Mouse (Mus musculus): ENCODE measurements around the gene Kcnj11. TPM values are rescaled to one million over a fixed set of nuclear protein-coding genes. Genes with fewer than 3 reads are reported as not detected.

The Kcnj11 gene
- polyA plus RNA-seq, 1 experiment from 2014 or later: 3.2 TPM

DNA sequence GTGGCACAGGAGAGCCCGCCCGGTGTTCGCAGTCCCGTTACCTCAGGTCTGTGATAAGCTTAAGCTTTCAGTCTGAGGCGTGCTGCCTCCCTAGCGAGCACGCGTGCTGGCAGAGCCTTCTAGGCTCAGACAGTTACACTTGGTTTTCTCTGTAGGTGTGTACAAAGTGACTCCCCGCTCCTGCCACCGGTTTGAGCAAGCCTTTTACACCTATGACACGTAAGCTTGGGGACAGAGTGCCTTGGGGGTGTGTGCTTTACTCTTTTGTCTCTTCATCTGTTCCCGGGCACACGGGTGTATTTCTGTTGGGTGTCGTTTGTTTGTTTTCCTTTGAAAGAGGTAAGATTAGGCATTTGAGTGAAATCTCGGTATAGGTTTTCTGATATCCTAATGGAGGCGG, 39.0 kb downstream of the Kcnj11 start:
- H3K27ac ChIP-seq: no peak overlapping the region
- H3K4me3 ChIP-seq: no peak overlapping the region
- DNase-seq (ENCODE audit: low spot score): no peak
- 0 out of 2 replicates have a peak, but pooled peaks cover 6% of the 10 kb centered on the region for H3K4me1 ChIP-seq
- peaks cover 94% of the 10 kb centered on the region for H3K36me3 ChIP-seq
- WGBS: 92% methylated on average over 16 of the region's 16 CpGs
- no peaks in the 10 kb centered on the region for H3K27me3 ChIP-seq (ENCODE audit: insufficient read depth, poor library complexity, severe bottlenecking)
- H3K9me3 ChIP-seq: no peaks in the 10 kb centered on the region

DNA sequence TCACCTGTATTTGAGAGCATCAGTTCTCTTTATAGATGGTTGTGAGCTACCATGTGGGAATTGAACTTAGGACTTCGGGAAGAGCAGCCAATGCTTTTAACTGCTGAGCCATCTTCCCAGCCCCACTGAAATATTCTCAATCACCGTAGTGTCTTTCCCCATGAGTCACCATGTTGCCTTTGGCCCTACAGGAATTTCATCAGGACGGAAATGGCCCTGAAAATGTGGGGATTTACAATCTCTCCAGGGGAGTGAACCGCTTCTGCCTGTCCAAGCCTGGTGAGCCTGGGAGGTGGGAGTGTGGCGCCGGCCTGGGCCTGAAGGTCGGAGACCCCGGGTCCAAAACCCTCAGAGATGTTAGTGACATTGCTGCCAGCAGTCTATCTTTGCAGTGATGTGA, 39.9 kb downstream of the Kcnj11 start:
- Histone ChIP-seq H3K9me3 (no peaks in the 10 kb centered on the region), H3K27ac (no peak overlapping the region), H3K36me3 (peaks cover 92% of the 10 kb centered on the region), H3K27me3 (ENCODE audit: insufficient read depth, poor library complexity, severe bottlenecking) (no peaks in the 10 kb centered on the region), H3K4me3 (no peak overlapping the region), H3K4me1 (0 out of 2 replicates have a peak, but pooled peaks cover 3% of the 10 kb centered on the region)
- 94% methylated on average over 8 of the region's 8 CpGs for WGBS
- no peak for DNase-seq (ENCODE audit: low spot score)

DNA sequence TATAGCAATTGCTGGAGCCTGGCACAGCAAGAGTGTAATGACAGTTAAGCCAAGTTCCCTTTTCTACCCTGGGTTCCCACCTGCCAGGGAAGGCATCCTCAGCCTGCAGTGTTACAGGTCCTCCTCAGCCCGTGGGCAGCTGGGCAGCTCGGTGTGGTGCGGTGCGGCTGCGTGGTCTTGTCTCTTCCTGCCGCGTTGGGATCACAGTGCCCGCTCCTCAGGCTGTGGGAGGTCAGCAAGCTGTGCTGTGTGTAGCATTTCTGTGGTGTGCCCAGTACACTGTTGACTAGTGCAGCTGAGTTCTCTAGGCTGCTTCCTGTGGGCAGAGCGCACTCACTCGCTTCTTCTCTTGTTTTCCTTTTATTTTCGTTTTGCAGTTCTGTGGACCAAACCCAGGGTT, 41.7 kb downstream of the Kcnj11 start:
- Histone ChIP-seq H3K9me3 (no peaks in the 10 kb centered on the region), H3K4me3 (no peak overlapping the region), H3K36me3 (peaks cover 93% of the 10 kb centered on the region), H3K27ac (no peak overlapping the region), H3K4me1 (0 out of 2 replicates have a peak, but pooled peaks cover 3% of the 10 kb centered on the region), H3K27me3 (ENCODE audit: insufficient read depth, poor library complexity, severe bottlenecking) (no peaks in the 10 kb centered on the region)
- no peak for DNase-seq (ENCODE audit: low spot score)
- 90% methylated on average over 11 of the region's 11 CpGs for WGBS

DNA sequence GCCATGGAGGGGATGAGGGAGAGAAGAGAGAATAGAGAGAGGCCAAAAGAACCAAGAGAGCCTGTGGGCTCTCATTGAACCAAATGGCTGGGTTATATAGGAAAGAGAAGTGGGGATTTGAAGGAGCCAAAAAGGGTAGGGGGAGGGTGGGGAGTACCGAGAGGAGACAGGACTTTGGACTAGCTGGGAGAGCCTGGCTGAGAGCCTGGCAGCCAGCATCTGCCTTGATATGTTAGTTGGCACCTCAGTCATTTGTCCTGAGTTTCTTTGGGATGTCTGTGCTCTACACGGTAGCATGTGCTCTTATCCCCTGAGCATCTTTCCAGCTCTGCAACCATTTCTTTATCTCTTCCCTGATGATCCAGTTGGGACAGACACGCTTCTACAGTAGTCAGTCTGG, 47.0 kb downstream of the Kcnj11 start:
- Histone ChIP-seq H3K9me3 (no peaks in the 10 kb centered on the region), H3K36me3 (peaks cover 87% of the 10 kb centered on the region), H3K4me1 (no peaks in the 10 kb centered on the region), H3K27me3 (ENCODE audit: insufficient read depth, poor library complexity, severe bottlenecking) (no peaks in the 10 kb centered on the region), H3K27ac (no peak overlapping the region), H3K4me3 (no peak overlapping the region)
- WGBS: 93% methylated on average over 3 of the region's 3 CpGs
- no peak for DNase-seq (ENCODE audit: low spot score)

DNA sequence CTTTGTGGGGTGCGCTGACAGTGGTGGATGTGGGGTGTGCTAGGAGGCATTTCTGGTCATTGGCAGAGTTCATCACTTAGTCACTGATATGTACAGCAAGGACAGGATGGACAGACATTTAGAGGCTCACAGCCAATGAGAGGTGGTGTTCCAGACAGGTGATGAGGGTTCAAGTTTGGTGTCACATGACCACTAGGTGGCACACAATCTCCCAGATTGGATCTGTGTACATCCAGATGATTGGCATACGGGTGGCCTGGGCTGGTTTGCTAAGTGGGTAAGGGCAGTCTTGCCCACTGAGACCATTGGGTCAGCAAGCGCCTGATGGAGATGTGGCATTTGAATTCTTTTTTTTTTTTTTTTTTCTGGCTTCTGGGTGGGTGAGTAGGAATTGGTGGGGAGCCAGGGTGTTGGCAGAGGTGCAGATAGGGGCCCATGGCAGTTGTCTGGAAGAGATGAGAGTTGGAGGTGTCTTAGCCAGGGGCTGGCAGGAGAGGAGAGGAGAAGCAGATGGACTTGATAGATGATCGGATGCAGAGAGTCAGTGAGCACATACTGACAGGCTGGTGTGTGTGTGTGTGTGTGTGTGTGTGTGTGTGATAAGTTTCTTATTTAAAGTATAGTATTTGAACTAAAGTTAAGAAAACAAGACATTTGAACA, 48.3 kb downstream of the Kcnj11 start:
- Histone ChIP-seq H3K27ac (no peak overlapping the region), H3K27me3 (ENCODE audit: insufficient read depth, poor library complexity, severe bottlenecking) (no peaks in the 10 kb centered on the region), H3K4me1 (no peaks in the 10 kb centered on the region), H3K36me3 (peaks cover 86% of the 10 kb centered on the region), H3K9me3 (no peaks in the 10 kb centered on the region), H3K4me3 (no peak overlapping the region)
- DNase-seq (ENCODE audit: low spot score): no peak
- 89% methylated on average over 4 of the region's 4 CpGs for WGBS

DNA sequence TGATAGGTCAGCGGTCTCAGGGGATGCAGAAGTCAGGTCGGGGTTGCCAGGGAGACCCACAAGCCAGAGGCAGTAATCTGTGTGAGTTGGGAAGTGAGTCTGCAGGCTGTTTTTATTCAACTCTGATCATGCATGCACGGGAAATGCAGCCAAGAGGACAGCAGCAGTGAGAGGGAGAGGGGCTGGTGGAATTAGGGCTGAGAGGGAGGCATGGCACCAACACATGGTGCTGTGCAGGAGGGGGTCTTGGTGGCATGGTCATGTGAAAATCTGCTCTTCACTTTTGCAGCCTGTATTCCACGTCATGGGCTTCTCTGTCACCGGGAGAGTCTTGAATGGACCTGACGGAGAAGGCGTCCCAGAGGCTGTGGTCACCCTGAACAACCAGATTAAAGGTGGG, 50.6 kb downstream of the Kcnj11 start:
- H3K36me3 ChIP-seq: peaks cover 85% of the 10 kb centered on the region
- no peak for DNase-seq (ENCODE audit: low spot score)
- H3K4me3 ChIP-seq: no peak overlapping the region
- H3K27me3 ChIP-seq (ENCODE audit: insufficient read depth, poor library complexity, severe bottlenecking): no peaks in the 10 kb centered on the region
- WGBS: 89% methylated on average over 7 of the region's 7 CpGs
- H3K9me3 ChIP-seq: no peaks in the 10 kb centered on the region
- no peaks in the 10 kb centered on the region for H3K4me1 ChIP-seq
- H3K27ac ChIP-seq: no peak overlapping the region

DNA sequence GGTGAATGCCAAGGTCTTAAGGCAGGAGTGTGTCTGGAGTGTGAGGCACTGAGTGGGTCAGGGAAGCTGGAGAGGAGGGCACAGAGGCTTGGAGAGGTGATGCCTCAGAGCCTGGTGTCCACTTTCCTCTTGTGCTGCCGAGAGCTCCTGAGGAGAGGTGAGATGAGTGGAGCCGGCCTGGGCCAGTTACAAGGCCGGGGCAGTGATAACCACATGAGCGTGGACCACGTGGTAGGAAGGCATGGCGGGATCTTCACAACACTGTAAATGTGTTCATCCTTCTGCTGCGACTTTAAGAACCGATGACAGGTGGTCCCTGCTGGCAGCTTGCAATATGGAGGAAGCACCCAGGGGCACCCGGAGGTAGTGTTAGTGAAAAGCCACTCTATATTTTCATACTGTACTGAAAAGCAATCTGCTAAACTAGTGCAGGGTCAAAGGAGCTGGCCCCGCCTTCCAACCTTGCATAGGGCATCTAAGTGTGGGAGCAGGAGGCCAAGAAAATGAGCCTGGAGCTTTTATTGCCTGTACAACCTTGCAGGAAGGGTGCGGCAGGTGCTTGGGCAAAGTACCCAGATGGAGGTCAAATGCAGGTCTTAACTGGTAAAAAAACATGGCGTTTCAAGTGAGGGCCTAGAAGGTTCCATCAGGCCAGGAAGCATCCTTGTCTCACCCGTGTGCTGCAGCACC, 52.5 kb downstream of the Kcnj11 start:
- Histone ChIP-seq H3K4me1 (no peaks in the 10 kb centered on the region), H3K9me3 (no peaks in the 10 kb centered on the region), H3K27me3 (ENCODE audit: insufficient read depth, poor library complexity, severe bottlenecking) (no peaks in the 10 kb centered on the region), H3K36me3 (peaks cover 85% of the 10 kb centered on the region), H3K4me3 (no peak overlapping the region), H3K27ac (no peak overlapping the region)
- WGBS: 89% methylated on average over 13 of the region's 13 CpGs
- DNase-seq (ENCODE audit: low spot score): no peak

DNA sequence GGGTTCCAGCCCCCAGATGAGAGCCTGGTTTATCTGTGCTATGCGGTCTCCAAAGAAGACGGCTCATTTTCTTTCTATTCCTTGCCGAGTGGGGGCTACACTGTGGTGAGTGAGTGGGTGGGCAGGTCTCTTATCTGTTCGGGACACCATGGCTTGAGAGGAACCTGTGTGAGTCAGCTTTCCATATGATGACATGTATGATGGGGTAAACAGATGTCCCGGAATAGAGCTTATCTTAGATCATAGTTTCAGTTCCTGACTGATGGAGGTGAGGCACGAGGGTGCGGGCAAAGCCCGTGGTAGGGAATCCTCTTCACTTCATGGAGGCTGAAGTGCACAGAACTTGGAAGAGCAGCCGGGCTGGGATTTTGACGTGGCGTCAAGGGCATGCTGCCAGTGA, 54.7 kb downstream of the Kcnj11 start:
- WGBS: 88% methylated on average over 11 of the region's 11 CpGs
- no peaks in the 10 kb centered on the region for H3K9me3 ChIP-seq
- no peaks in the 10 kb centered on the region for H3K27me3 ChIP-seq (ENCODE audit: insufficient read depth, poor library complexity, severe bottlenecking)
- H3K4me1 ChIP-seq: no peaks in the 10 kb centered on the region
- H3K4me3 ChIP-seq: no peak overlapping the region
- DNase-seq (ENCODE audit: low spot score): no peak
- no peak overlapping the region for H3K27ac ChIP-seq
- peaks cover 90% of the 10 kb centered on the region for H3K36me3 ChIP-seq

DNA sequence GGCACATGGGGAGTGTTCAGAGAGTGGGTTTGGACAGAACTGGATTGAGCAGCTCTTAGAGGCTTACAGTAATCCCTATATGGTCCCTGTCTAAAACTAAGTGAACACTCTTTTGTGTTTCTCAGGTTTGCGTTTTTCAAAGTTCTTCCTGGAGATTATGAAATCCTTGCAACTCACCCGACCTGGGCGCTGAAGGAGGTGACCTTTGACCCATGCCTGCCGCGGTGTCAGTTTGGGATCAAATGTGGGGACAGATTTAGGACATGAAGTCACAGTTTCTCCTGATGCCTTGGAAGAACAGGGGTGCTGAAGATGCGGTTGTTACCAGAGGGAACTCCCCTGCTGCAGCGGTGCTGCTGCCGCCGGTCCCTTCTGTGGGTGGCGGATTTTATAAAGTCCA, 56.5 kb downstream of the Kcnj11 start:
- H3K36me3 ChIP-seq: peaks cover 92% of the 10 kb centered on the region
- H3K4me3 ChIP-seq: no peak overlapping the region
- H3K27me3 ChIP-seq (ENCODE audit: insufficient read depth, poor library complexity, severe bottlenecking): no peaks in the 10 kb centered on the region
- no peak for DNase-seq (ENCODE audit: low spot score)
- no peaks in the 10 kb centered on the region for H3K4me1 ChIP-seq
- no peaks in the 10 kb centered on the region for H3K9me3 ChIP-seq
- no peak overlapping the region for H3K27ac ChIP-seq
- 90% methylated on average over 10 of the region's 10 CpGs for WGBS

Other genes starting within 250 kb of the Kcnj11 start
- gene Kdelr1, start 228.0 kb downstream of the Kcnj11 start, polyA plus RNA-seq (2016; fragmentation: Nextera tagmentation; extraction: Ambion mirVana): 44.1 and 57.5 TPM in 2 replicates
- gene Grin2d, start 222.4 kb downstream of the Kcnj11 start, polyA plus RNA-seq (2016; fragmentation: Nextera tagmentation; extraction: Ambion mirVana): 0.10 and 0.18 TPM in 2 replicates
- gene Syngr4, start 204.1 kb downstream of the Kcnj11 start, polyA plus RNA-seq (2016; fragmentation: Nextera tagmentation; extraction: Ambion mirVana): 0.99 and 1.5 TPM in 2 replicates
- 5.8 and 6.5 TPM in 2 replicates for gene Tmem143, start 203.8 kb downstream of the Kcnj11 start, polyA plus RNA-seq (2016; fragmentation: Nextera tagmentation; extraction: Ambion mirVana)
- gene Emp3, start 179.4 kb downstream of the Kcnj11 start, polyA plus RNA-seq (2016; fragmentation: Nextera tagmentation; extraction: Ambion mirVana): 45.0 and 46.1 TPM in 2 replicates
- 3.2 and 3.3 TPM in 2 replicates for gene Ccdc114, start 176.7 kb downstream of the Kcnj11 start, polyA plus RNA-seq (2016; fragmentation: Nextera tagmentation; extraction: Ambion mirVana)
- 0.02 and 1.3 TPM in 2 replicates for gene Abcc6, start 70.5 kb downstream of the Kcnj11 start, polyA plus RNA-seq (2016; fragmentation: Nextera tagmentation; extraction: Ambion mirVana)
- gene Nomo1, start 67.1 kb downstream of the Kcnj11 start, polyA plus RNA-seq (2016; fragmentation: Nextera tagmentation; extraction: Ambion mirVana): 44.2 and 45.3 TPM in 2 replicates
- 3.9 and 4.5 TPM in 2 replicates for gene Abcc8, start 79.3 kb upstream of the Kcnj11 start, polyA plus RNA-seq (2016; fragmentation: Nextera tagmentation; extraction: Ambion mirVana)
- gene Ush1c, start 137.7 kb upstream of the Kcnj11 start, polyA plus RNA-seq (2016; fragmentation: Nextera tagmentation; extraction: Ambion mirVana): 2.0 and 3.0 TPM in 2 replicates
- not detected in 2 replicates for gene Otog, start 140.2 kb upstream of the Kcnj11 start, polyA plus RNA-seq (2016; fragmentation: Nextera tagmentation; extraction: Ambion mirVana)

Data from heart, embryonic 10.5 days (tissue).